ENCODE assay signal across 50 mouse cellular contexts in the genomic region with DNA sequence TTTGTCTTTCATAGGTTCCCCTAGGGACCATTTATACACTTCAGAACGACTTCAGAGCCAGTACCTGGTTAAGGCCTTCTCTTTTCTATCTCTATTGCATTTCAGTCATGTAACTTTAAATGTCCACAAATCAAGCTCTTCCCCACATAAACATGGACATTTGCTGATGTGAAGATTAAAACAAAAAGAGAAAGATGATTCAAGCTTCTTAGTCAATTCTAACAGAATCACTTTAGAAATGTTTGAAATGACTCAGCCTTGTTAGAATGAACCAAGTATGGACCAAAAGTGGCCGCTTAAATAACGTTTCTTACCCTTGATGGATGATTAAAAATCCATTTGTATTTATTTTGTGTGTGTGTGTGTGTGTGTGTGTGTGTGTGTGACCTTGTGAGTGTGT. TPM values are rescaled to one million over a fixed set of nuclear protein-coding genes. Genes with fewer than 3 reads are reported as not detected.
"Had no signal": no experiment of that assay in that cellular context is flagged by ENCODE, and none has a peak within 500 bp of the region (broad histone marks: within the 10 kb centered on the region; RNA-seq: fewer than 3 reads in every experiment).

No protein-coding gene starts in this region.

- H3K4me3 ChIP-seq: heart, embryonic 12.5 days; heart, embryonic 13.5 days; heart, embryonic 15.5 days; hindbrain, embryonic 10.5 days; hindbrain, embryonic 12.5 days; hindbrain, embryonic 13.5 days; hindbrain, embryonic 15.5 days; intestine, embryonic 15.5 days; kidney, embryonic 15.5 days; layer of hippocampus, adult 2 months; left cerebral cortex, adult 2 months had no signal

- H3K4me1 ChIP-seq: heart, embryonic 12.5 days; heart, embryonic 13.5 days; heart, embryonic 15.5 days; hindbrain, embryonic 10.5 days; hindbrain, embryonic 12.5 days; hindbrain, embryonic 13.5 days; hindbrain, embryonic 15.5 days; intestine, embryonic 15.5 days; kidney, embryonic 15.5 days had no signal

- H3K36me3 ChIP-seq: heart, embryonic 12.5 days; heart, embryonic 13.5 days; heart, embryonic 15.5 days; hindbrain, embryonic 10.5 days; hindbrain, embryonic 12.5 days; hindbrain, embryonic 13.5 days; hindbrain, embryonic 15.5 days; intestine, embryonic 15.5 days; kidney, embryonic 15.5 days had no signal

- DNase-seq: heart, postnatal 10 days; heart, postnatal 14 days; heart, postnatal 36 days; heart, postnatal 4 days; kidney, adult 11 months; kidney, adult 18-20 months; kidney, adult 2 months; kidney, adult 8-10 months; kidney, adult 9 months; kidney, postnatal 10 days; kidney, postnatal 14 days; kidney, postnatal 25 days; kidney, postnatal 36 days; kidney, postnatal 4 days; layer of hippocampus, adult 9-11 months; layer of hippocampus, postnatal 36 days had no signal

- ATAC-seq: hindbrain, embryonic 16.5 days; hindbrain, postnatal 0 days; inflammation-experienced regulatory T-cells, adult 6 months; intestine, embryonic 15.5 days; intestine, embryonic 16.5 days; intestine, postnatal 0 days had no signal

- H3K27ac ChIP-seq: heart, embryonic 13.5 days; heart, embryonic 15.5 days; hindbrain, embryonic 10.5 days; hindbrain, embryonic 12.5 days; hindbrain, embryonic 13.5 days; hindbrain, embryonic 14.5 days; hindbrain, embryonic 15.5 days; hindbrain, postnatal 0 days; intestine, embryonic 15.5 days; kidney, embryonic 15.5 days; kidney, postnatal 0 days; layer of hippocampus, adult 2 months; left cerebral cortex, adult 2 months had no signal

- H3K4me2 ChIP-seq: heart, embryonic 11.5 days; heart, embryonic 12.5 days; heart, embryonic 13.5 days; heart, embryonic 15.5 days; hindbrain, embryonic 12.5 days; hindbrain, embryonic 13.5 days; hindbrain, embryonic 14.5 days; hindbrain, embryonic 15.5 days; intestine, embryonic 15.5 days; kidney, embryonic 15.5 days had no signal

- H3K9ac ChIP-seq: heart, embryonic 12.5 days; heart, embryonic 13.5 days; heart, embryonic 15.5 days; hindbrain, embryonic 12.5 days; hindbrain, embryonic 13.5 days; hindbrain, embryonic 14.5 days; hindbrain, embryonic 15.5 days; intestine, embryonic 15.5 days; kidney, embryonic 15.5 days had no signal

- H3K9me3 ChIP-seq: heart, embryonic 12.5 days; heart, embryonic 13.5 days; heart, embryonic 15.5 days; hindbrain, embryonic 10.5 days; hindbrain, embryonic 12.5 days; hindbrain, embryonic 13.5 days; hindbrain, embryonic 15.5 days; intestine, embryonic 15.5 days; kidney, embryonic 15.5 days had no signal

- H3K27me3 ChIP-seq: hindbrain, embryonic 12.5 days; hindbrain, embryonic 15.5 days; intestine, embryonic 15.5 days had no signal

RNA-seq across cellular contexts. Expression of a gene that starts 14.2 kb away (rescaled TPM):
- total RNA-seq: hindbrain, postnatal 0 days; layer of hippocampus, adult 18-20 months; layer of hippocampus, adult 2 months; layer of hippocampus, postnatal 10 days; layer of hippocampus, postnatal 14 days; layer of hippocampus, postnatal 25 days; layer of hippocampus, postnatal 36 days; left cerebral cortex, adult 18-20 months; left cerebral cortex, adult 2 months had no signal
- polyA plus RNA-seq: heart, embryonic 11.5 days; heart, embryonic 12.5 days; heart, embryonic 14.5 days; hindbrain, embryonic 10.5 days; hindbrain, embryonic 11.5 days; hindbrain, embryonic 12.5 days; hindbrain, embryonic 13.5 days; kidney, embryonic 14.5 days; kidney, embryonic 15.5 days; kidney, embryonic 16.5 days had no signal

RNA-seq across cellular contexts. Expression of a gene that starts 16.0 kb away (rescaled TPM):
- polyA plus RNA-seq: inflammation-experienced regulatory T-cells, adult 6 months had no signal

RNA-seq across cellular contexts. Expression of a gene that starts 42.1 kb away (rescaled TPM):
- total RNA-seq: hematopoietic stem cell, adult 5-6 weeks; hindbrain, postnatal 0 days; layer of hippocampus, adult 18-20 months; layer of hippocampus, adult 2 months; layer of hippocampus, adult 8-10 months; layer of hippocampus, postnatal 10 days; layer of hippocampus, postnatal 14 days; layer of hippocampus, postnatal 25 days; layer of hippocampus, postnatal 36 days; left cerebral cortex, adult 18-20 months; left cerebral cortex, adult 2 months; left cerebral cortex, adult 8-10 months had no signal
- polyA plus RNA-seq: heart, embryonic 11.5 days; heart, embryonic 12.5 days; heart, embryonic 14.5 days; heart, postnatal 0 days; hindbrain, embryonic 10.5 days; hindbrain, embryonic 11.5 days; hindbrain, embryonic 12.5 days; hindbrain, embryonic 13.5 days; hindbrain, embryonic 14.5 days; hindbrain, embryonic 15.5 days; hindbrain, embryonic 16.5 days; intestine, embryonic 14.5 days; intestine, embryonic 15.5 days; intestine, embryonic 16.5 days; kidney, embryonic 14.5 days; kidney, embryonic 15.5 days; kidney, embryonic 16.5 days had no signal

RNA-seq across cellular contexts. Expression of a gene that starts 43.4 kb away (rescaled TPM):
- total RNA-seq: heart, postnatal 25 days; heart, postnatal 36 days; hindbrain, postnatal 0 days; layer of hippocampus, adult 18-20 months; layer of hippocampus, adult 2 months; layer of hippocampus, postnatal 10 days; layer of hippocampus, postnatal 14 days; layer of hippocampus, postnatal 25 days; layer of hippocampus, postnatal 36 days; left cerebral cortex, adult 18-20 months; left cerebral cortex, adult 2 months; left cerebral cortex, adult 8-10 months had no signal
- polyA plus RNA-seq: heart, embryonic 11.5 days; heart, embryonic 12.5 days; heart, postnatal 0 days; hindbrain, embryonic 10.5 days; hindbrain, embryonic 11.5 days; hindbrain, embryonic 12.5 days; hindbrain, embryonic 13.5 days; hindbrain, embryonic 14.5 days; hindbrain, embryonic 15.5 days; hindbrain, embryonic 16.5 days; hindbrain, postnatal 0 days; kidney, embryonic 14.5 days; kidney, embryonic 15.5 days; kidney, embryonic 16.5 days; kidney, postnatal 0 days had no signal
